Mouse (Mus musculus): ENCODE measurements around the gene Gm9945.

Gene Gm9945

DNA sequence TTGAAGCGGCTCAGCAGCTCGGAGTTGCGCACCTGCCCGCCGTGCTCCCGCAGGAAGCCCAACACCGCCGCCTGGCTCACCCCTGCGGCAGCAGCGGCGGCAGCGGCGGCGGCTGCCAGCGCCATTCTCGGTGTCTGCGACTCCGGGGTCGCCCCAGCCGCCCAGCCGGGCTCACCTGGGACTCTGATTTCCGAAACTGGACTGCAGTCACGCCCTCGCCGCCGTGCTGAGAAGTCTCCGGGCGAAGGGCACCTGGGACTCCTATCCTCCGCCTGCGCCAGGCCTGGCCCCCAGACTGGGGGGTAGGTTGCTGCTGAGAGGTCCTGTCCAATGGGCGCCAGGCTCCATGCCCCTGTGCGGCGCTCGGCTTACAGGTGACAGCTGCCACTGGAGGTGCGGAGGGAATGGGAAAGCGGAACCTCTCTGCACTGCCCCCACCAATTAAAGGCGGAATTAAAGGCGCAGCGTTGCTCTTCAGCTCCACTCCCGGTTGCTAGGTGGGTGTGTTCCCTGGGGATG lies at the start of gene Gm9945, which contains the start of gene Sowaha:
Gene Gm9945, plus strand, starts transcription at position 384 of the 519 bp plus-strand sequence.
Gene Sowaha, minus strand, starts transcription at position 492 of the 519 bp plus-strand sequence.
- DNase-seq (ENCODE audit: low read depth in 2 of 2, low spot score in 2 of 2), result no peak

- DNase-seq (ENCODE audit: low read depth in 2 of 2, low spot score in 2 of 2), result no peak
Measured at GRCm38 (mm10) chr11:53430300-53430669, 49.7 kb upstream of the Gm9945 start.

DNA sequence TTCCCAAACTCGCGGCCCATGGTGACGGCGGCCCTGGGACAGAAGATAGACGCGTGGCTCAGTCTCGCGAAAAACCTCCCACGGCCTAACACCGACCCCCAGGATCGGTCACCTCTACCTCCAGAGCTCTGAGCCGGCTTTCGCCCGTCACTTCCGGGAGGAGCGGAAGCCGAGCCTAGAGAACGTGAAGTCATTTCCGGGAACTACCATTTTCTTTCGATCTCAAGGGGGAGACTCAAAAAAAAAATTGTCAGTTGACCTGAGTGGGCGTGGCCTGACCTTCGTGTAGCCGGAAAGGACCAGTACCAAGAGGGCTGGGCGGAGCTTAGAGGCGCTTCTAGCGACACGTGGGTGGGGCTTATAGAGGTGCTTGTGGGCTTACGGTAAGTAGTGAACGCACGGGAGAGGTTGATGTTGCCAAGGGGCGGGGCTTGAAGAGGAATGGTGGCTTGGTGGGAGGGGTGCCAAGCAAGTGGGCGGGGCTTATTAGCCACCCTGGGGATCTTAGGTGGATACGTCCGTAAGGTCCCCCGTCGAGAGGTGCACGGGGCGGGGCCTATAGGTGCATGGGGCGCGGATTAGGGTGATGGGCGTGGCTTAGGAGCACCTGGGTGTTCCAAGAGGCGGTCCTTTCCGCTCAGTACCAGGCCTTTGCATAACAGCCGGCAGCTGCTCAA lies 49.2 kb upstream of the Gm9945 start, which contains the start of the genes Uqcrq and Gdf9:
Gene Uqcrq, minus strand, starts transcription at position 162 of the 677 bp plus-strand sequence.
Gene Gdf9, plus strand, starts transcription at position 354 of the 677 bp plus-strand sequence.
- DNase-seq (ENCODE audit: low read depth in 2 of 2, low spot score in 2 of 2), result peak; percentile 97 to 99

GRCm38 (mm10) chr11:53431347-53432056 lies 48.5 kb upstream of the Gm9945 start:
- no peak for DNase-seq (ENCODE audit: low read depth in 2 of 2, low spot score in 2 of 2)

- DNase-seq (ENCODE audit: low read depth in 2 of 2, low spot score in 2 of 2), result no peak
Measured at GRCm38 (mm10) chr11:53433057-53433456, 46.9 kb upstream of the Gm9945 start.

DNA sequence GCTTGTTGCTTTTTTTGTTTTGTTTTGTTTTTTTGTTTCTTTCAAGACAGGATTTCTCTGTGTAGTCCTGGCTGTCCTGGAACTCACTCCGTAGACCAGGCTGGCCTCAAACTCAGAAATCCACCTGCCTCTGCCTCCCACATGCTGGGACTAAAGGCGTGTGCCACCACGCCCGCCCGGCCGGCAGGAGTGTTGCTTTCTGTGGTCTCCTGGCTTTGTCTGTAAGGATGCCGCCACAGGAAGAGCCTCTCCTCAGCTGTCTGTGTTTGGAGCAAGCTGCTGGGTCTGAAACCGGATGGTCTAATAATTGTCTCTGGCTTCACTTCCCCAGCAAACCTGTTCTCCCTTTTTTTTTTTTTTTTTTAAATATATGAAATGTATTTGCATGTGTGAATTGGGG lies 44.5 kb upstream of the Gm9945 start:
- DNase-seq (ENCODE audit: low read depth in 2 of 2, low spot score in 2 of 2), result no peak

DNA sequence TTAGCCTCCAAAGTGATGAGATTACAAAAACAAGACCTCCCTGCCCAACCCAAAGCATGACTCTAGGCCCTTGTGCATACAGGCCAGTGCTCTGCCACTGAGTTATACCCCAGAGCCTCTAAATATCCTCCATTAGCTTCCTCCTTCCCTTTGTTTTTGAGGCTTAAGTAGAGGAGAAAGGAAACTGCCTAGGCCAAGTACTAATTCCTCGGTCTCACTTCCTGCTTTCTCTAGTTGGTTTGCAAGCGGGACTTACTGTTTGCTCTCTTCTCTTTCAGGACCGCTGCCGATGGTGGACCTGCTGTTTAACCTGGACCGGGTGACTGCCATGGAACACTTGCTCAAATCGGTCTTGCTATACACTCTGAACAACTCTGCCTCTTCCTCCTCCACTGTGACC lies 43.6 kb upstream of the Gm9945 start:
- DNase-seq (ENCODE audit: low read depth in 2 of 2, low spot score in 2 of 2), result no peak

DNA sequence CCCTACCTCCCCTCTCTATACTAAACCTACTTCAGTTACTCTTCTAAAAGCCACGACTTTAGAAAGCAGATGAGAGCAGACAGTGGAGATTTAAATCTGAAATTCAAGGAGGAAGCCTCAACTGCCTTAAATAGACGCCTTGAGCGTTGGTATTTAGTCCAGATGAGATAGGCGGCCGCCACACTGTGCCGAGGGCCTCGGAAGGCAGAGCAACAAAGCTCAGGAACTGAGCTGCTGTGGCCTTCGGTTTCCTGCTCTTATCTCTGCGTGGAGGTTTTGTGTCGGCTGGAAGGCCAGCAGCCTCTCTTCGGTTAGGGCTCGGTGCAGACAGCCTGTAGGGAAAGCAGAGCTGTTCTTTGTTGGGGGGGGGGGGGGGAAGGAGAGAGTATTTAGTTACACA lies 38.0 kb upstream of the Gm9945 start:
- DNase-seq (ENCODE audit: low read depth in 2 of 2, low spot score in 2 of 2), result peak in 1 of 2 experiments; percentile 26

GRCm38 (mm10) chr11:53443861-53444260 lies 36.1 kb upstream of the Gm9945 start:
- peak in 1 of 2 experiments; percentile 39 for DNase-seq (ENCODE audit: low read depth in 2 of 2, low spot score in 2 of 2)

DNA sequence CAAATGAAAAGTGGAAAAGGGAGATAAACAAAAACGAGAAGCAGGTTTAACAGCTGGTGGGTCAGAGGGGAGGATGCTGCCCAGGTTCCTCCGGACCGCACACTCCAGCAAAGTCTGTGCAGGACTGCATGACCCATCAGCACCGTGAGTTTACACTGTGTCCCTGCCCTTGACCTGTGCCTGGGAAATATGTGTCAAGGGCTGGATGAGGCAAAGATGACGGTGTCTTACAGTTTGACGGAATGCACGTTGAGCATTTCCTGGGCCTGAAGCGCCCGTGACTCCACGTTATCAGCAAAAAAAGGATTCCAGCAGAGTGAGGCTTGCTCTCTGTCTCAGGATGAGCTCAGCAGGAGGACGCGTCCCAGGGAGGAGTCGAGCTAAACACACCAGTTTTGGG lies 34.4 kb upstream of the Gm9945 start:
- DNase-seq (ENCODE audit: low read depth in 2 of 2, low spot score in 2 of 2), result no peak

GRCm38 (mm10) chr11:53446183-53446582 lies 33.8 kb upstream of the Gm9945 start:
- DNase-seq (ENCODE audit: low read depth in 2 of 2, low spot score in 2 of 2), result no peak

DNA sequence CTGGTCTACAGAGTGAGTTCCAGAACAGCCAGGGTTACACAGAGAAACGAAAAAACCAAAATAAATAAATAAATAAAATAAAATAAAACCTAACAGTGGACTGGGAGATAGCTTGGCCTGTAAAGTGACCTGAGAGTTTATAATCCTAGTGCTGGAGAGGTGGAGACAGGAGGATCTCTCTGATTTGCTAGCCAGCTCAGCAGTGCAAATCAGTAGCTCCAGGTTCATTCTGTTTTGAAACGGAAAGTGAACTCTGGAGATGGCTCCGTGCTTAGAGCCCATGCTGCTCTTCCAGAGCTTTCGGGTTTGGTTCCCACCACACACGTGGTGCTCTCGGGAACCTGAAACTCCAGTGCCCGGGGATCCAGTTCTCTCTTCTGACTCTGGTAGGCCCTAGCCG lies 32.0 kb upstream of the Gm9945 start:
- no peak for DNase-seq (ENCODE audit: low read depth in 2 of 2, low spot score in 2 of 2)

GRCm38 (mm10) chr11:53448529-53448928 lies 31.4 kb upstream of the Gm9945 start:
- DNase-seq (ENCODE audit: low read depth in 2 of 2, low spot score in 2 of 2), result no peak

DNA sequence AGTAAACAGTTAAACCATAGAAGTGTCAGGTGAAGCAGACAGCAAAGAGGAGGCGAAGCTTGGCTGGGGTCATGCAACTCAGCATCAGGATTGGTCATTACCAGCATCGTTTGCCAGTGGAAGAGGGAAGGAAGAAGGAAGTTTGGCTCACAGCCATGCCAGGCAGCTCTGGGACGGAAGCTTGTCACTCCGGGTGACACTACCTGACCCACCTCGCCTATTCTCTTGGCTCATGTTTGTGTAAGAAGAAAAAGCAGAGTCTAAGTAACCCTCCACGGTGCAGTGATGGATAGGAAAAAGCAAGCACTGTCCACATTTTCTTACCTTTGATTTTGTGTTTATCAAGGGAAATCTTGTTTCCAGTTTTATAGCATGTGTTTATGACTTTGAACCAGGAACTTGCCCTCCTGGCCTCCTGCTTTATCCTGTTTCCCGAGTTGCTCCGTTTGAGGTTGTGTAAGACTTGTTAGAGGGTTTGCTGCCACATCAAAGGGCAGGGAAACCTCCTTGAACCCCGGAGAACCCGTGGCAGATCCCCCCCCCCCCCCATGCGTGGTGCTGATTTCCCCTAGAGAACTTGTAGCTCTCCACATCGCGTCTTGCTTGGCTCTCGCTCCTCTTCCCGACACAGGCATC lies 29.8 kb upstream of the Gm9945 start:
- DNase-seq (ENCODE audit: low read depth in 2 of 2, low spot score in 2 of 2), result peak in 1 of 2 experiments; percentile 15

DNA sequence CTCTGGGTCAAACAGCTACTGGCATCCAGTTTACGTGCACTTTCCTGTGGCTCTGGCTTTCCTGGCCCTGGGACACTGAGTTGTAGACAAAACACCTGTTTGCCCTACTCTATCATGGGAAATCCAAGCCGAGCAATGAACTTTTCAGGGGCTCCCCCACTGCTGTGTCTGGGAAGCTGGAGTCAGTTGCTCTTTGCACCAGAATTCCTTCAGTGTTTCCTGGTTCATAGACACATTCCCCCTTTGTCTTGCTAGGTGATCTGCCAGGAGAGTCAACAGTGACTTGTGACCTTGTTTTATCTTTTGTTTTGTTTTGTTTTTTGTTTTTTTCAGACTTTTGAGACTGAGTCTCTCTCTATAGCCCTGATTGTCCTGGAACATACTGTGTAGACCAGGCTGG lies 28.6 kb upstream of the Gm9945 start:
- no peak for DNase-seq (ENCODE audit: low read depth in 2 of 2, low spot score in 2 of 2)

- no peak for DNase-seq (ENCODE audit: low read depth in 2 of 2, low spot score in 2 of 2)
Measured at GRCm38 (mm10) chr11:53452396-53452795, 27.6 kb upstream of the Gm9945 start.

DNA sequence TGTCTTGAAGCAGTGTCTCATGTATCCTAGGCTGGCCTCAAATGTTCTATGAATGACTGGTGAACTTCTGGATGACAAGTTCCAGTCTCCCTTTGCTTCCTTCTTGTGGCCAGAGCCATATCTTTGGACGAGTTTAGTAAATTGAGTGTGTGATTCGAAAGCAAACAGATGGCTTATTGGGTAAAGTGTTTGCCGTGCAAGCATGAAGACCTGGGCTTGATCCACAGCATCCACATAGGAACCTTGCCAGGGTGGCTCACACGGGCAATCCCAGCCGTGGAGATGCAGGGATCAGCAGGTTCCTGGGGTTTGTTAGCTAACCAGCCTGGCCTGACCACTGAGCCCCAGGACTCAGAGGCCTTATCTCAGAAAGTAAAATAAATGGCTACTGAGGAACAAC lies 26.9 kb upstream of the Gm9945 start:
- DNase-seq (ENCODE audit: low read depth in 2 of 2, low spot score in 2 of 2), result no peak

DNA sequence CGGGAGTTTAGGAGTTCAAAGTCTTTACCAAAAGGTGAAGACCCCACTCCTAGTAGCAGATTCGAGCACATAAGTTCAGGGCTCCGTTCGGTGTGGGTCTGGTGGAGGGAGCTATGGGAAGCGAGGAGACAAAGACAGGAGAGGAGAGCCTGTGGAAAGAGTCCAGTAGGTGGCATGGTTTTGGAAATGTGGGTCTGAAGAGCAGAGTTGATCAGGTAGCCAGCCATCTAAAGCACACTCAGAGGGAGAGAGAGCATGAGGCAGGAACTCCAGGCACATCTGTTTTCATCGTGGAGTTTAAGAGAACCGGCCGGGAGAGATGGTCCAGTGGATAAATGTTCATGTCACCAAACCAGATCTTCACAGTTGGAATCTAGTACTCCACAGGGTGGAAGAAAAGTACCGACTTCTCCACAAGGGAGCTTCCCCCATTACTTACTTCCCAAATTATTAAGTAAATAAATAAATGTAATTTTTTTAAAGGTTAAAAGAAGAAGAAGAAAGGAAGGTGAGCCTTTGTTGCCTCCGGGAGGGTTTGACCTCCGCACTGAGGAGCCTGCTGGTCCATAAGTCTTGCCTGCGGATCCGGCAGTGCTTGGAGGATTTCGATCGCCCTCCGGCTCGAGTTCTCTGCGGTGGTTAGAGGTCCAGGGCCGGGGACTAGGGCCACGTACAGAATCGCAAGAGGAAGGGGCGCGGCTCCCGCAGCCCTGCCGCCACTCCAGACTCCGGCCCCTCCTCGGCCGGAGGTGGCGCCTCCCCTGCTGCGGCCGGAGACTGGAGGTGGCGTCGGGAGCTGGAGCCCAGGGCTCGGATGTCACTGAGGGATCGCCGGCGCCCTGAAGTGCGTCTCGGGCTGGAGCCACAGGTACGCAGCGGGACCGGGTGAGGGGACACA lies 23.2 kb upstream of the Gm9945 start, which contains the start of the genes Gm10447 and Shroom1:
Gene Gm10447, minus strand, starts transcription at position 637 of the 898 bp plus-strand sequence.
Gene Shroom1, plus strand, starts transcription at position 732 of the 898 bp plus-strand sequence.
- DNase-seq (ENCODE audit: low read depth in 2 of 2, low spot score in 2 of 2), result no peak

DNA sequence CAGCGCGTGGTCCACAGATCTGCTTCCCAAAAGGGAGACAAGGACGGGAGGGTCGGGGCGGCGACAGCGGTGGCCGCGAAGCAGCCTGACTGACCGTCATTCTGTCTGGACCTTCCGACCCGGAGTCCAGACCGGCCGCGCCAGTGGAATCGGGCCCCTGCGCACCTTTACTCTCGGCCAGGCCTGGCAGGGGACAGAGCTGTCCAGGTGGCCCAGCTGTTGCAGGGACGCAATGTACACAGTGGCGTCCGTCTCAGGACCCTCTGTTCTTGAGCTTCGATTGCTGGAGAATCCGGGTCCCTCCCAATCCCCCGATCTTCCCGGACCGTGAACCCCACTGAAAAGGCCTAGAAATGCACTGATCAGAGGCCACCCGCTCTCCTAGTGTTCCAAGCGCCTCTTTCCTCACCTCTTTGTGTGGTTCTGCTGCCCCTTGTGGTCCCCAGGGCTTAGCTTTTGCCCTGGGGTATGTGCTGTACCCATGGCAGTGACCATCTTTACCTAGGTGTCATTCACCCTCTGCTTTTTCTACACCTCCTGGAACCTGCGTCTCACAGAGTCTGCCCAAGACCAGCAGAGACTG lies 22.5 kb upstream of the Gm9945 start:
- DNase-seq (ENCODE audit: low read depth in 2 of 2, low spot score in 2 of 2), result no peak

GRCm38 (mm10) chr11:53458996-53459395 lies 21.0 kb upstream of the Gm9945 start:
- no peak for DNase-seq (ENCODE audit: low read depth in 2 of 2, low spot score in 2 of 2)
